Mouse (Mus musculus) forebrain, postnatal 0 days (tissue): ENCODE results near the gene Tesc. TPM values are rescaled to one million over a fixed set of nuclear protein-coding genes. Genes with fewer than 3 reads are reported as not detected.

ENCODE experiments used
- ATAC-seq: fragments of 200-750 bp; cut with Nextera tagmentation; 2 replicates; pipeline ENCODE4 v1.8.0; 2017; ENCODE audit warnings: mild to moderate bottlenecking, moderate library complexity
- DNase-seq: peaks from one replicate; pipeline ENCODE4 v3.0.0-alpha.2; 2015
- H3K27ac ChIP-seq: fragments of 300-500 bp; sonication (generic); 2 replicates; pipeline ENCODE4 v1.5.1; 2014; ENCODE audit warnings: low read depth, mild to moderate bottlenecking, antibody characterized with exemption, low read length, moderate library complexity, mixed read lengths
- H3K27me3 ChIP-seq: fragments of 300-500 bp; sonication (generic); 2 replicates; pipeline ENCODE4 v1.6.1; 2014; ENCODE audit warnings: mild to moderate bottlenecking, low read length, mixed read lengths; ENCODE audit not compliant: insufficient read depth
- H3K36me3 ChIP-seq: fragments of 300-500 bp; sonication (generic); 2 replicates; pipeline ENCODE4 v1.6.1; 2014; ENCODE audit warnings: mild to moderate bottlenecking, moderate library complexity; ENCODE audit not compliant: insufficient read depth
- H3K4me1 ChIP-seq: fragments of 300-500 bp; sonication (generic); 2 replicates; pipeline ENCODE4 v1.6.1; 2014; ENCODE audit warnings: antibody characterized with exemption; ENCODE audit not compliant: insufficient read depth
- H3K4me2 ChIP-seq: fragments of 300-500 bp; sonication (generic); 2 replicates; pipeline ENCODE4 v1.6.1; 2014; ENCODE audit warnings: low read depth, mild to moderate bottlenecking, moderate library complexity
- H3K4me3 ChIP-seq: fragments of 300-500 bp; sonication (generic); 2 replicates; pipeline ENCODE4 v1.5.1; 2014; ENCODE audit warnings: low read depth, low read length, mixed read lengths
- H3K9ac ChIP-seq: fragments of 300-500 bp; sonication (generic); 2 replicates; pipeline ENCODE4 v1.6.1; 2014; ENCODE audit warnings: mild to moderate bottlenecking
- H3K9me3 ChIP-seq: fragments of 300-500 bp; sonication (generic); 2 replicates; pipeline ENCODE4 v1.6.1; 2016; ENCODE audit warnings: low read length
- CTCF ChIP-seq: sonication (generic); IDR thresholded peaks from 2 replicates; pipeline ENCODE4 v1.5.1; 2016; ENCODE audit warnings: antibody characterized with exemption, control low read depth, low read depth
- WGBS: fragments of 180-500 bp; shearing (Covaris S2); extraction: QIAGEN DNeasy Blood & Tissue Kit; methylation state at CpG from one replicate; pipeline ENCODE4 v1.1.7; 2014; 5-methylcytosine and 5-hydroxymethylcytosine counted together
- polyA plus RNA-seq: library from polyadenylated mRNA; unstranded; fragments of >200 nt; fragmentation: Nextera tagmentation; extraction: Ambion mirVana; gene quantifications from 2 replicates; pipeline ENCODE4 v1.2.1, GENCODE M21; 2015
- total RNA-seq: library from RNA; depleted of rRNA; stranded (reverse); fragments of >200 nt; gene quantifications from 2 replicates; pipeline ENCODE4 v1.2.3, GENCODE M21; 2014

The Tesc gene
- total and polyA plus RNA-seq, 2 experiments from 2014 or later: 13.0 to 19.9 TPM

DNA sequence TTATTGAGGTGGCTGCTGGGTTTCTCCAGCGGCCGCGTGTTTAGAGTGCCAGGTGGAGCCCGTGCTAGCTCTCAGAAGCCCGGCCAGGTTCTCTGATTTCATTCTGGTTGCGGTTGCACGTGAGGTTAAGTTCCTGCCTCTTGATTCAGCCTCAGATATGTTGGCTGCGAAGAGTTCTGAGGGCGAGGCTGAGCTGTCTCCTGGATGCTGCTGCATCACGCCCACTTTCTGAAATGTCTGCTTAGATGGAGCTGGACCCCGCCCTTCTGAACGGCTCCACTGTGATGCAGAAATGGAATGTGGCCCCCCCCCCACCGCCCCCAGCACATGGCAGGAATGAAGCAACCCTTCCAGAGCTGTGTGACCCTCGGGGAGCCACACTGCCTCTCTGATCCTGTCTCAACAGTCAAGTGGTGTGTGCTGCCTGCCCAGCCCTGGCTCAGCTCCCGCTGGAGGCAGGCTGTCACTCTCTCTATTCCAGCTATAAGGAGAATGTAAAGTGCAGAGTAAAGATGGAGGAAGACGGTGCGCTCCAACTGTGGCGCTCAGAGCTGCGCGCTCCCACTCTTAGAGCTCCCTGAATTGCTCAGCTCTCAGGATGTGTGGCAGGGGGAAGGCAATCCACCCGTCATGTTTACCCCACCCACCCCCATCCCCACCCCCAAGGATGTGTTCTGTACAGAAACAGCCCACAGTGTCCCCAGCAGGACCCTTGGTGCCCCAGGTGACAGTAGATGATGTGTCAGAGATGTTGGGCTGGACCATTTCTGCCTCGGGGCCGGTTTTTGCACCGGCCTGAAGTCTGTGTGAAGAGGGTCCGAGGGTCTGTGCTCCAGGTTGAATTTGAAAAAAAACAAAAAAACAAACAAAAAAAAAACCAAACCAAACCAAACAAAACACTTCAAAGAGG lies 9.6 kb downstream of the Tesc start:
- H3K27ac ChIP-seq: no peak overlapping the region
- no peaks in the 10 kb centered on the region for H3K27me3 ChIP-seq
- DNase-seq (no peak), ATAC-seq (peak; percentile 30)
- H3K9ac ChIP-seq: no peak overlapping the region
- no peak overlapping the region for H3K4me3 ChIP-seq
- no peak for TF ChIP-seq CTCF
- no peaks in the 10 kb centered on the region for H3K9me3 ChIP-seq
- no peaks in the 10 kb centered on the region for H3K4me1 ChIP-seq
- H3K4me2 ChIP-seq: no peak overlapping the region
- no peaks in the 10 kb centered on the region for H3K36me3 ChIP-seq
- 45% methylated on average over 25 of the region's 25 CpGs for WGBS

DNA sequence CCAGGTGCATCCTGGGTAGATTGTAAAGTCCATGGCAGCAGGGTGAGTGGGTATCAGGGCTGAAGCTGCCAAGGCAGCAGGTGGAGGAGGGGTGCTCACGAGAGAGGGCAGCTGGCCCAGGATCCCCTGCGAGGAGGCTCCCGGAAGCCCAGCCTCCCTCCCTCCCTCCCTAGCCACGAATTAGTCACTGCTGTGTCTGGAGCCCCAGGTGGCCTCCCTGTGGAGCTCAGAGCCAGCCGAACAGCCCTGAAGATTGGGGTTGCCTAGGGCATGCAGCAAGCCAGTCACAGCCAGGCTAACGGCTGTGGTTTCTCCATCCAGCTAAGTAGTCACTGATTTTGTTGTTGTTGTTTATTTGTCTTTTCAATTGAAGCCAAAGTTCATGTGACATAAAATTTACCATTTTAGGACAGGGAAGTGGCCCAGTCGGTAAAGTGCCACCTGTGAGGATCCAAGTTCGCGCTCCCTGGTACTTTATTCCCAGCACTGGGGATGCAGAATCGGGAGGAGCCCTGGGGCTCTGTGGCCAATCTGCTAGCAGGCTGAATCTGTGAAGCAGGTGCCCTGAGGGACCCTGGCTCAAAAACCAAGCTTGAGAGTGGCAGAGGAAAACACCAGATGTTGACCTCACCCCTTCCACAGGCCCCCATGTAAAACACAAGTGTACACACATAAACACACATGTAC lies 10.4 kb downstream of the Tesc start:
- Histone ChIP-seq H3K4me1 (no peaks in the 10 kb centered on the region), H3K4me2 (no peak overlapping the region), H3K36me3 (no peaks in the 10 kb centered on the region), H3K9me3 (no peaks in the 10 kb centered on the region), H3K27ac (no peak overlapping the region), H3K9ac (no peak overlapping the region), H3K27me3 (no peaks in the 10 kb centered on the region), H3K4me3 (no peak overlapping the region)
- TF ChIP-seq CTCF: no peak
- ATAC-seq: peak; percentile 84
- WGBS: 9% methylated on average over 10 of the region's 10 CpGs
- DNase-seq: peak; percentile 43

DNA sequence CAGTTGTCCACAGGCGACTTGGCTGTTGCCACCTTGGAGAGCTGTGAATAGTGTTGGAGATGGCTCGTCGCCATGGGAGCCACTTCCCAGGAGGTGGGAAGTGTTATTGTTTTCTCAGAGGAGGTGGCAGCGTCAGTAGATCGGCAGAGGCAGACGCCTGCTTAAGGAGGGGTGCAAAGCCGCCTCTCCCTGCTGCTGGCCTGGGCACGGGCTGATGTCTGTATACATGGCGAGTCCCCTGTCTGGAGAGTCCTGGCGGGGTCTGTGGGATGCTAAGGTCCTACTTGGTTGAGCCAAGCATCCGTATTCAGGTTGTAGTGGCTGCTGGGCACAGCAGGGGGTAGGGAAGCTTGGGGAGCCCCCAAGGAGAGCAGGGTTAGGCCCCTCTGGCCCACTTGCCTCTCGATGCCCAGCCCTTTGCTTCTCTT lies 11.7 kb downstream of the Tesc start:
- TF ChIP-seq CTCF: no peak
- WGBS: 17% methylated on average over 12 of the region's 12 CpGs
- H3K27ac ChIP-seq: no peak overlapping the region
- H3K36me3 ChIP-seq: no peaks in the 10 kb centered on the region
- ATAC-seq (no peak), DNase-seq (peak; percentile 39)
- no peak overlapping the region for H3K9ac ChIP-seq
- H3K4me3 ChIP-seq: no peak overlapping the region
- H3K9me3 ChIP-seq: no peaks in the 10 kb centered on the region
- H3K4me2 ChIP-seq: no peak overlapping the region
- no peaks in the 10 kb centered on the region for H3K27me3 ChIP-seq
- H3K4me1 ChIP-seq: no peaks in the 10 kb centered on the region

DNA sequence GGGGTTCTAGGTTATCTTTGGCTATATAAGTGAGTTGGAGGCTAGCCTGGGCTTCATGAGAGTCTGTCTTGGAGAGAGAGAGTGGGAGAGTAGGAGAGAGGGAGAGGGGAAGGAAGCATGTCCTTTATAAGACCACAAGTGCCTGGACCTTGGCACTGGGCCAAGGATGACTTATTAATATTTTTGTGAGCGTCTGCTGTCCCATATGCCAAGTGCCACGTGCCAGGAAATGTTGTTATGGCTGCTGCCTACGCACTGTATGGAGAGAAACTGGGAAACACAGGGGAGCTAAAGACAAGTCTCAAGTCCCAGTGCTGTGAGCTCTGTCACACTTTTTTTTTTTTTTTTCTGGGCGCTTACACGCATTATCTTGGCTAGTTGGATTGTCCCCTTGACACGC lies 15.1 kb downstream of the Tesc start:
- 65% methylated on average over 6 of the region's 6 CpGs for WGBS
- no peaks in the 10 kb centered on the region for H3K9me3 ChIP-seq
- DNase-seq: no peak
- no peak for TF ChIP-seq CTCF
- no peaks in the 10 kb centered on the region for H3K4me1 ChIP-seq
- H3K9ac ChIP-seq: no peak overlapping the region
- no peak for ATAC-seq
- no peaks in the 10 kb centered on the region for H3K27me3 ChIP-seq
- H3K4me3 ChIP-seq: no peak overlapping the region
- no peak overlapping the region for H3K27ac ChIP-seq
- H3K36me3 ChIP-seq: no peaks in the 10 kb centered on the region
- H3K4me2 ChIP-seq: no peak overlapping the region

DNA sequence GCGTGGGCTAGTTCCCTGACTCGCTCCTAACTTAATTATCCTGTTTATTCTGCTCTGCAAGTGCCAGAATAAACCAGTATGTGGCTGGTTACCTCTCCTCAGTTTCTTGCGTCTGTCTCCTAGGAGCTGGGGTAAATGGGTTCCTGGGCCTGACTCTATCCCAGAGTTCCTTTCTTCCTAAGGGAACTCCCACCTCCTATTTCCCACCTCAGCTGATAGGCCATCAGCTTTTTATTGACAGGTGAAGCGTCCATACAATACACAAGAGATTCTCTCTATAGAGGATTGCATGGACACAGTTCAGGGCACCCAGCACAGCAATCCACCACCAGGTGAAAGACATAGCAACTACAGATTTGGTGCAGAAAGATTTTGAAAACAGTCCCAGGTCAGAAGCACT lies 16.2 kb downstream of the Tesc start:
- Histone ChIP-seq H3K27ac (no peak overlapping the region), H3K36me3 (no peaks in the 10 kb centered on the region), H3K9ac (no peak overlapping the region), H3K27me3 (no peaks in the 10 kb centered on the region), H3K4me1 (no peaks in the 10 kb centered on the region), H3K4me2 (no peak overlapping the region), H3K9me3 (no peaks in the 10 kb centered on the region), H3K4me3 (no peak overlapping the region)
- no peak for TF ChIP-seq CTCF
- DNase-seq (no peak), ATAC-seq (no peak)
- 80% methylated on average over 4 of the region's 4 CpGs for WGBS

DNA sequence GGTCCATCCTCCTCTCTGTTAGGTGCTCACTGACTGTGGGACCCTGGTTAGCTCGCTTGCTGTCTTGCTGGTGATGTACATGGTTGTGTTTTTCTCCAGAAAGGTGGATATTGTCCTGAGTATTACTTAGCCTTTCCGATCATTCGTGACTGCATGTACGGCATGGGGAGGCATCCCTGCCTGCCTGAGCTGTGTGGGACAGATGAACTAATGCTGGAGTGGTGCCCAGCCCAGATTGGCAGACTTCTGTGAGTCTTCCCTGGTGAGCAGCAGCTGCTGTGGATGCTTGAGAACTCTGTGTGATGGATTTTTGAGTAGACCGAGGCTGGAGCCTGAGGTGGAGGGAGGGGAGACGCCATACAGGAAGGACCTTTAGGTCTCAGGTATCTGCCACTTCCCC lies 17.4 kb downstream of the Tesc start:
- Histone ChIP-seq H3K9ac (no peak overlapping the region), H3K4me2 (no peak overlapping the region), H3K9me3 (no peaks in the 10 kb centered on the region), H3K27ac (no peak overlapping the region), H3K4me3 (no peak overlapping the region), H3K27me3 (no peaks in the 10 kb centered on the region), H3K36me3 (no peaks in the 10 kb centered on the region), H3K4me1 (no peaks in the 10 kb centered on the region)
- no peak for TF ChIP-seq CTCF
- ATAC-seq (peak; percentile 32; the same call in 1 of the 2 replicates), DNase-seq (peak; percentile 61)
- 56% methylated on average over 6 of the region's 6 CpGs for WGBS

DNA sequence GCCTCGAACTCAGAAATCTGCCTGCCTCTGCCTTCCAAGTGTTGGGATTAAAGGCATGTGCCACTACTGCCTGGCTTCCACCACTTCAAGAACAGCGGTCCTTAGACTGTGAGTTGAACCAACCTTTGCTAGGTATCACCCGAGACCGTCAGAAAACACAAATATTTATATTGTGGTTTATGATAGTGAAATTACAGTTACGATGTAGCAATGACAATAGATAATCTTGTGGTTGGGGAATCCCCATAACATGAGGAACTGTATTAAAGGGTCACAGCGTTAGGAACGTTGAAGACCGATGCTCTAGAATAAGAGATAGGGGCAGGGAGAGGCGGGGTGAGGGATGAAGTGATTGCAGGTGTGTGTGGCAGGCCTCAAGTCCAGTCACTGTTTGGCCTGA lies 17.8 kb downstream of the Tesc start:
- no peak for ATAC-seq
- TF ChIP-seq CTCF: no peak
- WGBS: 97% methylated on average over 9 of the region's 9 CpGs
- Histone ChIP-seq H3K27ac (no peak overlapping the region), H3K27me3 (no peaks in the 10 kb centered on the region), H3K4me2 (no peak overlapping the region), H3K9ac (no peak overlapping the region), H3K4me3 (no peak overlapping the region), H3K36me3 (no peaks in the 10 kb centered on the region), H3K9me3 (no peaks in the 10 kb centered on the region), H3K4me1 (no peaks in the 10 kb centered on the region)
- DNase-seq: no peak
